Mouse (Mus musculus) liver, postnatal 0 days (tissue): ENCODE data around the gene Gpc2.

Experiments used
- CTCF ChIP-seq: sonication (generic); IDR thresholded peaks from 2 replicates; pipeline ENCODE4 v1.5.1; 2016; ENCODE audit warnings: antibody characterized with exemption, low read depth
- EP300 ChIP-seq: IDR thresholded peaks from 2 replicates; pipeline ENCODE4 v1.6.1; 2016; ENCODE audit warnings: antibody characterized with exemption, low read depth, mild to moderate bottlenecking

GRCm38 (mm10) chr5:138264207-138264578 is 15.6 kb downstream of the Gpc2 start:
- TF ChIP-seq CTCF (no peak), EP300 (no peak)
